Mouse (Mus musculus) megakaryocyte, adult 5-6 weeks (primary cell): ENCODE results near the gene Pkd1. TPM values are rescaled to one million over a fixed set of nuclear protein-coding genes. Genes with fewer than 3 reads are reported as not detected.

Experiments
- ATAC-seq: 2 replicates; pipeline ENCODE4 v1.8.0; 2016; ENCODE audit warnings: mild to moderate bottlenecking, inconsistent platforms; ENCODE audit not compliant: poor library complexity, severe bottlenecking
- total RNA-seq, 2 experiments: library from RNA; stranded (forward) in 1 of 2; stranded (reverse) in 1 of 2; fragments of 153-499, 151-499 nt in 1 of 2; fragments of 221-1000, 200-1000 nt in 1 of 2; gene quantifications; 2 replicates each; pipeline versions ENCODE4 v1.2.3 to v1.2.4; 2015 to 2017

Pkd1 gene
- total RNA-seq, 2 experiments from 2014 or later: 10.8 to 13.1 TPM

DNA sequence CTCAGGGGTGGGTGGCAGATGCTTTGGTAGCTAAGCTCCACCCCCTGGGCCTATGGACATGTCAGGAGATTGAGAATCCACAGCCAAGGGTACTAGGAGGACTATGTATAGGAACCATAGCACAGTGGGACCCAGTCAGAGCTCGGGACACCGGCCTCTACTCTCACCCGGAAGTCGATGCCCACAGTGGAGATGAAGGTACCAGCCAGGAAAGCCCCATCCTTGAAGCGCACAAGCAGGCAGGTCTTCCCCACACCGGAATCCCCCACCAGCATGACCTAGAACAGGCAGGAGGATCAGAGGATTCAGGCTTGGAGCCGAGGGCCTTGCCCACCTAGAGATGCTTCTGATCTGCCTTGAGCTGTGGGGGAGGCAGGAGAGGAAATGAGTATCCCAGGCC, 17.6 kb upstream of the Pkd1 start:
- ATAC-seq: no peak

DNA sequence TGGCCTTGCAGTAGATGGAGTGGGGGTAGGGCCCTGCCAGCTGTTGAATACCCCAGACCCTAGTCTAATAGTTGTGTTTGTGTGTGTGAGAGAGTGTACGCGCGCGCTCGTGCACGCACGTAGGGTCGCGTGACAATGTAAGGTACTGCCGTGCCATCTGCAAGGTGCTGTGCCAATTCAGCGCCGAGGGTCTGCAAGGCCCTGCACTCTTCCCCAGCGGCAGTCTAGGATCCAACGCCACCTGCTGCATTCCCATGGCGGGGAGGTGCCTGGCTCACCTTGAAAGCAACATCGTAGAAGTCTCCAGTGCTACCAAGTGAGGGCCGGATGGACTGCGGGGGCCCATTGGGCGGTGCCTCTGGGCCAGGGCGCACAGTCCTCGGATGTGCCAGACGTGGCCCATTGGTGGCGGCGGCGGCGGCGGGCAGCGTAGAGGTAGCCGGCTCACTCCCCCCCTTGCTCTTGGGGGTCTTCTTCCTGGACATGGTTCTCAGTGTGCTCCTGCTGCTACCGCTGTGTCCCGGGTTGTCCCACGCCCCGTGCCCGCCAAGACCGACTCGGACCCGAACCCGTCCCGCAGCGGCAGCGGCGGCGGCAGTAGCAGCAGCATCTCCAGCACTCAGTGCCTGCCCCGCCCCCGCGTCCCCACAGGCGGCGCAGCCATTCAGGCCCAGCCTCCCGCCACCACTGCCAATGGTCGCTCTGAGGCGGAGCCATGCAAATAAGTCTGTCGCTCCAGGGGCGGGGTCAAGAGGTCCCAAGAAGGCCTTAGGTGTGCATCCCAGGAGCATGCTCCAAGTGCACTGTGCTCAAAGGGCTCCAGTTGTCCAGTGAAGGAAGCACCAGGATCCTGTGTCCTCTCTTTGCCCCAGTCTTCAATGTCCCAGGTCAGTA, 16.3 kb upstream of the Pkd1 start:
- ATAC-seq: peak; percentile 93

DNA sequence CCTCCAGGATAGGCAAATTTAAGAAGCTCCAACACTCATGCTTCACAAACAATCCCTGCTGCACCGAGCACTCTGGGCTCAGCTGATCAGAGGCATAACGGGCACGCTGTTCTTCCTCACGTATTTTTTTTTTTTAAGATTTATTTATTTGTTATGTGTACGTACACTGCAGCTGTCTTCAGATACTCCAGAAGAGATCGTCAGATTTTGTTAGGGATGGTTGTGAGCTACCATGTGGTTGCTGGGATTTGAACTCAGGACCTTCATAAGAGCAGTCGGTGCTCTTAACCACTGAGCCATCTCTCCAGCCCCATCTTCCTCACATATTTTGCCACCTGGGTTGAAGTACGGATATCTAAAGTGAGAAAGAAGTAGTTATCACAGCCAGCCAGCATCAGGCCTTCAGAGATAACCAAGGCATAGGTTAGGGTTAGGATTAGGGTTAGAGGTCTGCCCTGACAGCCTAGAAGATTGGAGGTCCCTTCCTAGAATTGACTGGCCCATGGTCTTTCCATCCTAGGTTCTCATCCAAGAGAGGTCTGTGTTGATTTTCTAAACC, 15.4 kb upstream of the Pkd1 start, which contains the start of gene Rab26:
Gene Rab26 (minus strand): TSS at position 51 of the 559 bp plus-strand sequence.
- no peak for ATAC-seq

DNA sequence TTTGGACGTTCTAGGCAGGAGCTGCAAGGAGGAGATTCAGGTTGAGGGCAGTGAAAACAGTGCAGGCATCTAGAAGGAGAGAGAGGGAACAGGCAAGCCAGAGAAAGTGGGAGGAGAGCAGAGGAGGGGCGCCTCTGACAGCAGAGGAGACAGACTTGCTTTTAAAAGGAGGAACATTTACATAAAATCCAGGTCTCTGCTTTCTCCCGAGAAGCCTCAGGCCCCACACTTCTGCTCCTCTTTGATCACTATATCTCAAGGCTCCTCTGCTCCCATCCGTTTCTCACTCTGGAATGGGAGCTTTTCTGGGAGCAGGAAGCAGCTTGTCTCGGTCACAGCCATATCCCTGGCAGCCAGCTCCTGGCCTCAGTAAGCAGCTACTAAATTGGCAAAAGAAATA, 14.3 kb upstream of the Pkd1 start:
- no peak for ATAC-seq

DNA sequence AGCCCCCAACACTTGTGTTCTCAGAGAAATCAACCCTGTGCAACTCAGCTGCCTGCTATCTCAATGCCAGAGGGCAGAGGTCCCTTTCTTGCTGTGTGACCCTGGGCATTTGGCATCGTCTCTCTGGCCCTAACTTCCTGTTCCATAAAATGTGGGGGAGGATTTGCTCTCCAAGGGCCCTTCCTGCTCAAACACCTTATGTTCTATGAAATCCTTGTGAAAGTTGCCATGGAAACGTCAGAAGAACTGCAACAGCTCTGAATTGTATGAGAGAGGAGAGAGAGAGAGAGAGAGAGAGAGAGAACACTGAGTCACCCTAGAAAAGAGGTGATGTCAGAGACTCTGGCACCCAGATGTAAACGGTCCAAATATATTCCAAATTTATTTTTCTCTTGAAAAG, 12.1 kb upstream of the Pkd1 start:
- no peak for ATAC-seq

DNA sequence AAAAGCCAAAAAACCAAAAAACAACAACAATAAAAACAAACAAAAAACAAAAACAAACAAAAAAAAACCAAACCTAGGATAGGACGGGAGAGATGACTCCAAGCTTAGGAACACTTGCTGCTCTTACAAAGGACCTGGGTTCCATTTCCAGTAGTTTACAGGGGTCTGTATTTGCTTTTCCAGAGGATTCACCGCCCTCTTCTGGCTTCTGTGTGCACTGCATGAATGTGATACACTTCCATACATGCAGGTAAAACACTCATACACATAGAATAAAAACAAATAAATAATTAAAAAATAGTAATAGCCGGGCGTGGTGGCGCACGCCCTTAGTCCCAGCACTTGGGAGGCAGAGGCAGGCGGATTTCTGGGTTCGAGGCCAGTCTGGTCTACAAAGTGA, 10.7 kb upstream of the Pkd1 start:
- no peak for ATAC-seq

DNA sequence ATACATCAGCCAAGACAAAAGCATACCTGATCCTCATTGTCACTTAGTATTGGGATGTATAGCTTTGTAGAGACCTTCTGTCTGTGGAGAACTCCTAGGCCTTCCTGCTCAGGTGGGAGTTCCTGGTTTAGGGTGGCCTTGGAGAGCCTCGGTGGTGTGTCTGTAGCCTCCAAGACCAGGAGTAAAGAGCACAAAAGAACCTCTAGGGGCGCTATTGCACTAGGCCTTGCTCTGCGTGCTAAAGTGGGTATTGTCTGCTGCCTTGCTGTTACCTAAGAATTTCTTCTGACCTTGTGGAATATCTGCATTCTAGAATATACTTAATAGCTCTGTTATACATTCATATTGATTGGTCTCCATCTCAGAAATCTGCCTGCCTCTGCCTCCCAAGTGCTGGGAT, 9.3 kb upstream of the Pkd1 start:
- peak; percentile 97 for ATAC-seq

DNA sequence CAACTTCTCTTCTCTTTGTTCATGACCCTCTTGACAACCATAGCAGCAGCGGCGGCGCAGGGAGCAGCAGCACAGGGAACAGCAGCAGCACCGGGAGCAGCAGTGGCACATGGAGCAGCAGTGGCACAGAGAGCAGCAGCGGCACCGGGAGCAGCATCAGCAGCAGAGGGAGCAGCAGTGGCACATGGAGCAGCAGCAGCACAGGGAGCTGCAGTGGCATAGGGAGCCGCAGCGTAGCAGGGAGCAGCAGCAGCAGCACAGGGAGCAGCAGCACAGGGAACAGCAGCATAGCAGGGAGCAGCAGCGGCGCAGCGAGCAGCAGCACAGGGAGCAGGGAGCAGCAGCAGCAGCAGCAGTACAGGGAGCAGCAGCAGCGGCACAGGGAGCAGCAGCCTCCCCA, 5.0 kb upstream of the Pkd1 start:
- ATAC-seq: no peak

DNA sequence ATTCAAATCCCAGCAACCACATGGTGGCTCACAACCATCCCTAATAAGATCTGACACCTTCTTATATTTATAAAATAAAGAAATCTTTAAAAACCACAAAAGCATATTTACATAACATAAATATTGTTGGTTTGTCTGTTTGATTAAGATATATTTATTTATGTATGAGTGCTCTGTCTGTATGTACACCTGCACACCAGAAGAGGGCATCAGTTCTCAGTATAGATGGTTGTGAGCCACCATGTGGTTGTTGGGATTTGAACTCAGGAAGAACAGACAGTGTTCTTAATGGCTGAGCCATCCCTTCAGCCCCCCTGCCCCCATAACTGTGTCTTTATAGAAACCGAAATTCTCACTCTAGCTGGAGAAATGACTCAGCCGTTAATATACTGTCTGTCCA, 4.4 kb upstream of the Pkd1 start:
- no peak for ATAC-seq

DNA sequence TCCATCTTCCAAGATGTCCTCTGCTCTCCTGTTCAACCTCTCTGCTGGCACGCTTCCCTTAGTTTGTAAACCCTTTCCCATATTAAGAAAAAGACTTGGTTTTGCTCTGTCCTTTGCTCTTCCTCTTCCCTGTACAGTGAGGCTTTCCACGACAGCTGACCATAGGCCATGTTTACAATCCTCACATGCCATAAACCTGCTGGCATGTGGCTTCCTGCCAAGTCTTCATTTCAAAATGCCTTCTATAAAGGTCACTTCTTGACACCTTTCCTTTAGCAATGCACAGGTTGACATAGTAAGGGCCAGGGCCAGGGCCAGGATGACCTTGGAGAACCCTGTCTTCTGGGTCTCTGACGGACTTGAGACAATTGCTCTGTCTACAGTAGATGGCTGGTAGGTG, 3.4 kb upstream of the Pkd1 start:
- ATAC-seq: no peak

DNA sequence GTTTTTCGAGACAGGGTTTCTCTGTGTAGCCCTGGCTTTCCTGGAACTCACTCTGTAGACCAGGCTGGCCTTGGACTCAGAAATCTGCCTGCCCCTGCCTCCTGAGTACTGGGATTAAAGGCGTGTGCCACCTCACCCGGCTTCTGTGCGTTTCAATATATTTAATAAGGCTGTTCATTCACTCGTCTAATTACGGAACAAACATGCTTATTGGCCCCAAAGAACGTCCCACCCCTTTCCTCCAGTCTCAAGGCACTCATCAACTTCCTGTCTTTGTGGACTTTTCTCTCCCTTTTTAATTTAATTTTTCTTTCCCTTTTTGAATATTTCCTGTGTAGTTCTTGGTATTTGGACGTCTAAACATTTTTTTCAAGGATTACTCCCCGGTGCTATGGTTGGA, 1.2 kb upstream of the Pkd1 start:
- ATAC-seq: no peak

DNA sequence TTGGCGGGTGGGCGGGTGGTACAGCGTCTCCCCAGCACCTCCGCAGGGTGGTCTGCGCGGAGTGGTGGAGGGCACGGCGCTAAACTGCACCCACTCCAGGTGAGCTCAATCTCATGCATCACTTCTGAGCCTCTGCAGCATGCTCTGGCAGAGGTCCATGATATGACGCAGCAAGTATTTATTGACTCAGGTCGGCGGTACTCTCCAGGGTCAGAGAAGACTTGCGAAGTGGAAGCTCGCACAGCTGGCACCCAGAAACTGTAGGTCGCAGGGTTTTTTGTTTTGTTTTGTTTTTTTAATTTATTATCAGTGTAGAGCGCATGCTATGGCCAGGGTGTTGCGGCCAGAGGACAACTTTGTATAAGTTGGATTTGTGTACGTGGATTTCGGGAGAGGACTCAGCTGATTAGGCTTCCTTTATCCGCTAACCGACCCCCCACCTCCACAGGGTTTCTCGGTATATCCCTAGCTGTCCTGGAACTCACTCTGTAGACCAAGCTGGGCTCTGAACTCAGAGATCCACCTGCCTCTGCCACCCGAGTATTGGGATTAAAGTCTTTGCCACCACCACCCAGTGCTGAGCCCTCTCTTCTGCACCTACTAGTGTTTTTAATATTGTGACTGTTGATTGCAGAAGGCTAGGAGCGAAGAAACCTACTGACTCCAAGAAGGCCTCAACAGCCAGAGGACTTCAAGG, 565 bp upstream of the Pkd1 start:
- ATAC-seq: peak; percentile 26

DNA sequence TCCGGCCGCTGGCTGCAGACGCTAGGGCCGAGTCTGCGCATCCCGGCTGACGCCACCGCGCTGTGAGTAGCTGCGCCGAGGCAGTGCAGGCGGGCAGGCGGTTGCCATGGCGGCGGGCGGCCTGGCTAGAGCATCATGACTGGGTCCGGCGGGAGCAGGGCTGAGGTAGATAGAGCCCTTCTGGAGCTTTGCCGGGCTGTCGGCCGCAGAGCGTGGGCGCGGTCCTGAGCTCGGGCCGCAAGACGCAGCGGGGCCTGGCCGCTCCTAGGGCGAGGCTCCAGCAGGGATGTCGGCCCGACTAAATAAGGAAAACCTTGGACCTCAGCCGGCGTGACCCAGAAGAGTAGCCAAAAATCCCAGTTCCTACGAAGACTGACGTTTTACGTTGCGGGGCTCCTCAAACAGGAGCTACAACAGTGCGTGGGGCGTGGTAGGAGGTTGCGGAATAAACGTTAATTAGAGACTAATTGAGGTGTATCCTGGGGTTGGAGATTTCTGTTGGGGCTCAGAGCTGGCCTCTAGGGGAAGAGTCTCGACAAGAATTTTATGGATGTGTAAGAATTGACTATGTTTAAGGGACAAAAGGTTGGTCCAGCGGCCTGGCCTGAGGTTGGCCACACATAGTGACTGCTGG, 899 bp downstream of the Pkd1 start:
- peak; percentile 19 for ATAC-seq

DNA sequence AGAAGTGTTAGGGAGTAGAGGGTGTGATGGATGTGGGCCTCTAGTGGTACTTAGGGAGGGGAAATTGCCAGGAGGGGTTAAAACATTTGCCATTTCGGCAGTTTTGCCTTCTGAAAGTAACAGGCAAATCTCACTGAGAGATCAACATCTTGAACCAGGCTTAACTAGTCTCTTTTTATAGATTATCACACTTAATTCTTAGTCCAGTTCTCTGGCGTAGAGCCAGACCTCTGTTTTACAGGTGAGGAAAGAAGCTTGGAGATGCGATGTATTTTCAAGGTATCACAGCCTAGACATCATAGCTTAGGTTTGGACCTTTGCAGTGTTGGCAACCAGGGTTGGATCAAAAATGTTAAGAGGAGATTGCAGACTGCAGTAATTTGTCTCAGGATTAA, 1.4 kb downstream of the Pkd1 start:
- no peak for ATAC-seq

DNA sequence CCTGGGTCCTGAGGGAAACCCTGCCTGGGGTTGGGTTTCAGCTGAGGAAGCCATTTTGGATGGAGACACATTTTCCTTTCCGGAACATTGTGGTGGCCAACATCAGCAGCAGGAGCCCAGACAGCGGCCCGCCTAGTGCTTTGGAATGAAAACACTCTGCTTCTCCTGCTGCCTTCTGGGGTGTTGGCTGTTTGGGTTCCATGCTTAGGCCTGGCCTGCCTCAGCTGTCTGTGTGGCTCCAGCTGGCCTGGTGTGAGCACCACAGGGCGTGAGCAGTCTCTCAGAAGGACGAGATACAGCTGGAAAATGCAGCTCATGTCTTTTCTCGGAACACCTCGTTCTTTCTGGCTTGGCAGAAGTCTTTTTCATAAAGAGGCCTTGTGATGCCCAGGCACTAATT, 7.5 kb downstream of the Pkd1 start:
- no peak for ATAC-seq

DNA sequence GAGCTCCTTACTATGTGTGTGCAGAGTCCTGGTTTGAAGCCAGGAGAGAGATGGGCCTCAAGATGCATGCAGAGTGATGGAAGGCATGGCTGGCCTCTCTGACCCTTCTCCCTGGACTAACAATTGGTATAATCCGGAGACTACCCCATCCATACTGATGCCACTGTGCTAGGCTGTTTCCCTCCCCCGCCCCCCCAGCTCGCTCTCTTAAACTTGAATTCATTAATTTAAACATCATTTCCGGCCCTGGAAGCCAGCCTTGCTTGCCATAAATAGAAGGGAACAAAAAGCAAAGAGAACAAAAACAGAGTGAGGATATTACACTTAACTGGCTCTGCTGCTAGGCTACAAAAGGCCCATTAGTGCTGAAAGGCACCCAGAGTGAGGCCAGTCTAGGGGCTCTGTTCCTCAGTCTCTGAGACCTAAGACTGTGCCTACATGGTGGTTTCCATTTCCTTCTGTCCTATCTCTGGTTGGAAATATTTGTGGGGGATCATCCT, 9.0 kb downstream of the Pkd1 start:
- ATAC-seq: no peak

DNA sequence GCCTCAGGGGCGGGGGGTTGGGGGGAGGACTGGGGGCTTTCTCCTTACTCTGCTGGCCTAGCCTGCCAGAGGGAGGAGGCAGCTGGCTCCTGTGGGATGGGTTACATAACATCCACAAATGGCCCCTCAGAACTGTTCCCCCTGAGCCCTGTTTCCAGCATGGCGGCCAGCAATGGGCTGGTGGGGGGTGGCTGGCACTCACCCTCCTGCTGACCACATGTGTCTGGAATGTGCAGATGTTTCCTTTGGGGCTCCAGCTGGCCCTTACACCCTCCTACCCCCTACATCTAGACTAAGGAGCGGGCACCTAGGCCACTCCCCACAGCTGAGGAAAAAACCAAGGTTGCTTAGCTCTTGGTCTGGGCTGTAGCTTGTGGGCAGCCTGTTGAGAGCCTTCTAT, 9.5 kb downstream of the Pkd1 start:
- no peak for ATAC-seq

DNA sequence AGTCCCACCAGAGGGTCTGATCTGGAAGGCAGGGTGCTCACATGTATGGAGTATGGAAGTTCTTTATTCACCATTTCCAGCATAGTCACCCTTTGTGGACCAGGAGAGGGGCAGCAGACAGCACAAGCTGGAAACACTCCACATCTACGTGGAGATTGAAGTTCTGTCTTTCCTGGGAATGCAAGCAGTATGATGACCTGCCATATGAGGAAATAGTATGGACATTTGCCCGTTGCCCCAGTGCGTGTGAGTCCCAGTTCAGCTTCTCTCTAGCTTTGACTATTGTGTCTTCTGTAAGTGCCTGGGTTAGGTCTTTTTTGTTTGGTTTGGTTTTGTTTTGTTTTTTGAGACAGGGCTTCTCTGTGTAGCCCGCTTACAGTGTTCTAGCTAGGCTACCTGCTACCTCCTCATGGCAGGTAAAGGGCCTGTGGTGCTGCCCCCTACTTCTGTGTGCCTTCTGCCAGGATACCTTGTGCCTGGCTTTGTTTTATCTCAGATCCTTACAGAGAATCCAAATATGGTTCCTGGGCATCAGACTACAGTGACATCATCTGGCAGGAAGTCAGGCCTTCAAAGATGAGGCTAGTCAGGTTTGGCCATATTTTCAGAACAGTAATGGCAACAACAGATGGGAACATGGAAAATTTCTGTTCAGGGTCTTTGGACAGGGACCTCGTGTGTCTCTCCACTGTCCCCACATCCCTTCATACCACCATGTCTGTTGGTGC, 10.8 kb downstream of the Pkd1 start:
- no peak for ATAC-seq

DNA sequence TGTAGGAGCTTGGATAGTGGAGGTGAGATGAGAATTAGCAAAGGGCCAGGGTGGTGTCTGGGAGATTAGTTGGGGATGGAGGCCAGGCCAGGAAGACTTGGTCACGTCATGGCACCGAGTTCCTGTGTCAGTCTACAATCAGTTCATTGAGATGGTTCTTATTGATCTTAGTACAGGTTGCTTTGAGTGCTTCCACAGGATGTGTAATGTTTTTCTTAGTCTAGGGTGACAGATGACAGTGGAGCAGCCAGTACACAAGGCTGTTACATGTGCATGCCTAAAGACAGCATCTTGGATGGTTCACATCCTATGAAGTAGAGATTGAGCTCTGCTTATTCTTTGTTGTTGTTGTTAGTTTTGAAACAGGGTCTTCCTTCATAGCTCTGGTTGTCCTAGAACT, 12.0 kb downstream of the Pkd1 start:
- ATAC-seq: no peak

DNA sequence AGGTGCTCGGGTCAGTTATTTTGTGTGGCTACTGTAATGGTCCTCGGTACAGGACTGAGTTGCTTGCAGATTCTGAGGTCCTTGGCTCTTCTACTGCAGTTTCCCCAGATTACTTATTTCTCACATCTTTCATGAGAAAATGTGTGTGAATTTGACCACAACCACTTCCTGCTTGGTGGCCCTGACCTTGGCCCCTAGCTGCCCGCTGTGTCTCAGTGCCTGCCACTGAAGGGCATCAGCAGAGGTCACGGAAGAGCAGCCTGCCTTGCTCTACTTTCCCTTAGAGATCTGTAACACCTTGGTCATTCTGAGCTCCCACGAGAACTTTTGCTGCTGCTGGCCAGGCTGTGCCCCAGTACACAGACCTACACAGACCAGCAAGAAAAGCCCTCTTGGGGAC, 14.0 kb downstream of the Pkd1 start:
- ATAC-seq: peak; percentile 72

DNA sequence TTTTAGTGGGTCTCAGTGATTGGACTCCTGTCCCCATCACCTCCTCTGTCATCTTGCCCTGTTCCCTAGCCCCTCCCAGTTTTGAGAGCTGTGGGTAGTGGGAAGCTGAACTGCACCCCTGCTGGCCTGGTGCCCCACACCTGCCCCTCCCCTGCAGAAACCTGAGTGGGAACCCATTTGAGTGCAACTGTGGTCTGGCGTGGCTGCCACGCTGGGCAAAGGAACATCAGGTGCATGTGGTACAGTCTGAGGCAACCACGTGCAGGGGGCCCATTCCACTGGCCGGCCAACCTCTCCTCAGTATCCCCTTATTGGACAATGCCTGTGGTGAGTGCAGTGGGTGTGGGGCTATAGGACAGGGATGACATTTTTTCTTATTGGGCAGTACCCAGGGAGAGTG, 14.8 kb downstream of the Pkd1 start:
- ATAC-seq: no peak
